Mouse (Mus musculus) limb, embryonic 11.5 days (tissue): ENCODE results near the gene Chd3. TPM values are rescaled to one million over a fixed set of nuclear protein-coding genes. Genes with fewer than 3 reads are reported as not detected.
A peak's percentile ranks its signal among the peaks of the same experiment; 100 is the strongest.

Source experiments
- ATAC-seq: fragments of 200-750 bp; cut with Nextera tagmentation; 2 replicates; pipeline ENCODE4 v1.8.0; 2017; ENCODE audit warnings: low read depth; ENCODE audit not compliant: insufficient number of reproducible peaks, low FRiP score, low TSS enrichment
- DNase-seq: peaks from one replicate; pipeline ENCODE4 v3.0.0-alpha.2; 2015; ENCODE audit warnings: low spot score
- H3K27ac ChIP-seq: fragments of 300-500 bp; sonication (generic); replicated peaks from 2 replicates; pipeline ENCODE4 v1.5.1; 2014; ENCODE audit warnings: low read depth, mild to moderate bottlenecking, low read length
- H3K27me3 ChIP-seq: fragments of 300-500 bp; sonication (generic); 2 replicates; pipeline ENCODE4 v1.6.1; 2014; ENCODE audit warnings: mild to moderate bottlenecking, low read length, mixed read lengths; ENCODE audit not compliant: control insufficient read depth, insufficient read depth
- H3K36me3 ChIP-seq: fragments of 300-500 bp; sonication (generic); 2 replicates; pipeline ENCODE4 v1.6.1; 2014; ENCODE audit warnings: mild to moderate bottlenecking, low read length, moderate library complexity, mixed read lengths; ENCODE audit not compliant: control insufficient read depth, insufficient read depth
- H3K4me1 ChIP-seq: fragments of 300-500 bp; sonication (generic); 2 replicates; pipeline ENCODE4 v1.6.1; 2014; ENCODE audit warnings: low read length, mixed read lengths; ENCODE audit not compliant: control insufficient read depth, insufficient read depth
- H3K4me2 ChIP-seq: fragments of 300-500 bp; sonication (generic); 2 replicates; pipeline ENCODE4 v1.6.1; 2014; ENCODE audit warnings: low read depth, mild to moderate bottlenecking, moderate library complexity; ENCODE audit not compliant: severe bottlenecking
- H3K4me3 ChIP-seq: fragments of 300-500 bp; sonication (generic); 2 replicates; pipeline ENCODE4 v1.5.1; 2014; ENCODE audit warnings: low read depth, low read length
- H3K9ac ChIP-seq: fragments of 300-500 bp; sonication (generic); 2 replicates; pipeline ENCODE4 v1.6.1; 2014; ENCODE audit warnings: mild to moderate bottlenecking, low read length
- H3K9me3 ChIP-seq: fragments of 300-500 bp; sonication (generic); 2 replicates; pipeline ENCODE4 v1.6.1; 2016; ENCODE audit warnings: low read length; ENCODE audit not compliant: control insufficient read depth
- WGBS: fragments of 180-500 bp; shearing (Covaris S2); extraction: QIAGEN DNeasy Blood & Tissue Kit; methylation state at CpG from one replicate; pipeline ENCODE4 v1.1.7; 2014; 5-methylcytosine and 5-hydroxymethylcytosine counted together
- polyA plus RNA-seq: library from polyadenylated mRNA; unstranded; fragments of >200 nt; fragmentation: Nextera tagmentation; extraction: Ambion mirVana; gene quantifications from 2 replicates; pipeline ENCODE4 v1.2.1, GENCODE M21; 2014

The Chd3 gene
- polyA plus RNA-seq, 1 experiment from 2014 or later, result 58.6 TPM

DNA sequence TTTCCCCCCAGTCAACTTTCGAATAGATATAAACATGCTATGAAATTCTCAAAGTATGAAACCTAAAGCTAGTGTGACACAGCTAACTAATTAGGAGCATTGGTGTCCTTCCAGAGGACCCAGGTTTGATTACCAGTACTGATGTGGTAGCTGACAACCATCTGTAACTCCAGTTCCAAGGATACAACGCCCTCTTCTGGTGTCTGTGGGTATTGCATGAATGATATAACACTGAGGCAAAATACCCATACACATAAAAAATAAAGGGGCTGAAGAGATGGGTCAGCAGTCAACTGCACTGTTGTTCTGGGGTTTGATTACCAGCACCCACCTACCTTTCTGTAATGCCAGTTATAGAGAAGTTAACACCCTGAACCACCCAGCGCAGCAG lies 3.6 kb upstream of the Chd3 start:
- Histone ChIP-seq H3K36me3 (peaks cover 2% of the 10 kb centered on the region; the same call in 1 of the 2 replicates), H3K27me3 (no peaks in the 10 kb centered on the region), H3K27ac (no peak overlapping the region), H3K9me3 (no peaks in the 10 kb centered on the region), H3K4me3 (no peak overlapping the region), H3K4me1 (peaks cover 9% of the 10 kb centered on the region), H3K4me2 (no peak overlapping the region), H3K9ac (no peak overlapping the region)
- ATAC-seq (no peak), DNase-seq (no peak)
- 61% methylated on average over 3 of the region's 3 CpGs for WGBS

DNA sequence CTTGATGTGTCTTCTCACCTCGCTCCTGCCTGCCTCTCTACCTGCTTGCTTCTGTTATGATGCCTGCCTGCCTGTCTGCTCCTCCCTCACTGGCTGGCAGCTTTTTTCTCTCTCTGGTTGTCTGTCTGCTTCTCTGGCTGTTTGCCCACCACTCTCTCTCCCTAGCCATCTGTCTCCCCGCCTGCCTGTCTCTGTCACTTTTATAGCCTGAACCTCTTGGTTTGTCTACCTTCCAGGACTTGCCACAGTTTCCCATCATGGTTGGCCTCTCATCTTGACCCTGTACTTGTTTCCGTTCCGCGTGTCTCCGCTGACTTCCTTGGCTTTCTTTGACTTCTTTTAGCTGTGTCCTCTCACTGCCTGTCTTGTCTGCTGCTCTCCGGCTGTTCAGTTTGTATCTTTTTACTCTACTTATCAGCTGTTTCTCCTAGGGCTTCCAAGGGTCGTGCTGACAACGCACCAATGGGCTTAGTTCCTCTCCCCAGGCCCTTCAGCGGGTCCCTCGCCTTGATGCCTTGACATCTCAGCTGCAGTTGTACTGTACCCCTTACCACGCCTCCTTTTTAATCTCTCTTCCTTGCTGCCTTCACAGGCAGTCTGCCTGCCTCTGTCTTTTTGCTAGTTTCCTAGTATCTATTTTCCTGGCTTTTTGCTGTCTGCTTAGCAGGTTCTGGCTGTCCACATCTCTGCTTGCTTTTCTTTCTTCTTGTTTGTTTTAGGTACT lies 3.0 kb upstream of the Chd3 start:
- Histone ChIP-seq H3K4me3 (no peak overlapping the region), H3K9me3 (no peaks in the 10 kb centered on the region), H3K27ac (0 out of 2 replicates have a peak overlapping the region, but pooled peaks have one; percentile 5), H3K4me1 (peaks cover 9% of the 10 kb centered on the region), H3K4me2 (peak overlapping the region; percentile 3; the same call in 1 of the 2 replicates), H3K27me3 (no peaks in the 10 kb centered on the region), H3K36me3 (peaks cover 2% of the 10 kb centered on the region; the same call in 1 of the 2 replicates), H3K9ac (no peak overlapping the region)
- no peak for DNase-seq
- 65% methylated on average over 12 of the region's 12 CpGs for whole genome bisulfite sequencing
- no peak for ATAC-seq

- Histone ChIP-seq H3K4me2 (0 out of 2 replicates have a peak overlapping the region, but pooled peaks have one; percentile 3), H3K9ac (no peak overlapping the region), H3K9me3 (no peaks in the 10 kb centered on the region), H3K27me3 (no peaks in the 10 kb centered on the region), H3K4me1 (peaks cover 9% of the 10 kb centered on the region), H3K4me3 (no peak overlapping the region), H3K27ac (no peak overlapping the region), H3K36me3 (peaks cover 2% of the 10 kb centered on the region; the same call in 1 of the 2 replicates)
- no peak for ATAC-seq
- DNase-seq, result no peak
- WGBS, result 60% methylated on average over 12 of the region's 12 CpGs
These were observed 2.4 kb upstream of the Chd3 start for GRCm38 (mm10) chr11:69371601-69372000.

GRCm38 (mm10) chr11:69370817-69371215 lies 1.6 kb upstream of the Chd3 start:
- H3K27ac ChIP-seq, result no peak overlapping the region
- H3K9me3 ChIP-seq, result no peaks in the 10 kb centered on the region
- H3K9ac ChIP-seq, result peak overlapping the region; percentile 23; the same call in 1 of the 2 replicates
- H3K27me3 ChIP-seq, result no peaks in the 10 kb centered on the region
- no peak for DNase-seq
- 33% methylated on average over 9 of the region's 9 CpGs for WGBS
- H3K4me3 ChIP-seq, result no peak overlapping the region
- H3K36me3 ChIP-seq, result peaks cover 2% of the 10 kb centered on the region; the same call in 1 of the 2 replicates
- peaks cover 13% of the 10 kb centered on the region for H3K4me1 ChIP-seq
- peak overlapping the region; percentile 15; the same call in 1 of the 2 replicates for H3K4me2 ChIP-seq
- ATAC-seq, result no peak

DNA sequence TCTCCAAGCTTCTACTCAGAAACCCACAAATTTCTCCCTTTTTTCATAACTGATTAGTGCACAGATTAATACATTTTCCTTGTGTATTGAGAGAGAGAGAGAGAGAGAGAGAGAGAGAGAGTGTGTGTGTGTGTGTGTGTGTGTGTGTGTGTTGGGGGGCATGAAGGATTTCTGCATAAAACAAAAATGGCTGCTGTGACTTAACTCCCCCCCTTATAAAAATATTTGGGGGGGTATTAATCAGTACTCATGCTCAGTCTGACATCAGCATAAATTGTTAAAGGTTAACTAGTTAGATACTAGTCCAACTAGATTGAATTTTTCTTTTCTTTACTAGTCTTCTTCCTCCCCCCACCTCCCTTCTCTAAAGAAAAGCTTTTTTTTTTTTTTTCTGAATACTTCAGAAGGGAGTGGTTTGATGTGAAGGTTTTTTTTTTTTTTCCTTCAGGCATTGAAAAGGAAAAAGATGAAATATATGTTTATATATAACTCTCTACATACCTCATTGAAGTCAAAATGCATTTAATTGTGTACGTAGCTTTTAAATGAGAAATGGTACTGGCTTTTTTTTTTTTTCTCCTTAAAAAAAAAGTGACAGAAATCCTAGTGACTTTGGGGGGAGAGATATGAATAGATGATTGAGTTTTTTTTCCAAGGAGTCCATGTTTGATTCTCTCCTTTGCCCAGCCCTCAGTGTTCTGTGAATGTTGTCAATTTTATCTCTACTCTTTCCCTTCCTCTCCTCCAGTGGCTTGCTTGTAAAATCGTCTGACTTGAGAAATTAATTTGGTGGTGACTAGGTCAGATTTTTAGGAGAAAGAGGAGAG lies 997 bp upstream of the Chd3 start:
- Histone ChIP-seq H3K9ac (peak overlapping the region; percentile 99; the same call in 1 of the 2 replicates), H3K4me1 (peaks cover 19% of the 10 kb centered on the region), H3K36me3 (peaks cover 2% of the 10 kb centered on the region; the same call in 1 of the 2 replicates), H3K4me3 (peak overlapping the region; percentile 87), H3K27ac (no peak overlapping the region), H3K9me3 (no peaks in the 10 kb centered on the region), H3K4me2 (peak overlapping the region; percentile 94), H3K27me3 (no peaks in the 10 kb centered on the region)
- DNase-seq (no peak), ATAC-seq (no peak)
- WGBS, result 41% methylated on average over 2 of the region's 2 CpGs

DNA sequence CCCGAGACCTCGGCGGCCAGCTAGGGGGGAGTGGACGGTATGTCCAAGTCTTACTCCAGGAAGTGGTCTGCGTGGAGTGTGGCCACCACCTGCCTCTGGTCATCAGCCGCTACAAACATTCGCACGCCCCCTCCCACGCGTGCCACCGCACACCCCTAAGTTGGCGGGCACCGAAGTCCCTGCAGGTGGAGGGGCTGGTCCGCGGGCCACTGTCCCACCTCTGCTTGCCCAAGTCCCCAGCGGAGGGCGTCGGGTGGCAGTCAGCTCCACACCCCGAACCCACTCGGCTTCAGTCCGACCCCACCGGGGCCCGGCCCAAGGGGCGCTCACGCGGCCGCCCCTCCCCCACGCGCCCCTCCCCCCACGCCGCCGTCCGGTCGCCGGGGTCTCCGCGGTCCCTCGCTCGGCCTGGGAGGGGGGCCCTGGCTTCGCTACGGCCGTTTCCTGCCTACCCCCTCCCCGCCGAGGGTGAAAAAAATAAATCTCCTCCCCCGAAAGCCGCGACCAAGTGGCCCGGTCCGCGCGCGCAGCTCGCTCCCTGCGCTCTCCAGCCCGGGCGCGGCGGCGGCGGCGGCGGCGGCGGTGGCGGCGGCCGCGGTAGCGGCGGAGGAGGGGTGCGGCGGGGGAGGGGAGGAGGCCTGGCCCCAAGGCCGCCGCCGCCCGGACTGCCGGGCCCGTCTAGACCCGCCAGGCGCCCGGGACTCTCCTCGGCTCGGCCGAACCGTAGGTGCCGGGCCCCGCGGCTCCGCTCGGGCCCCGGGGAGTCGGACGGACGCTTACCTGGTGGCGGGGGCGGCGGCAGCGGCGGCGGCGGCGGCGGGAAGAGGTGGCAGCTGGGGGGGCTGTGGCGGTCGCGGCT lies 621 bp downstream of the Chd3 start:
- Histone ChIP-seq H3K4me1 (peaks cover 30% of the 10 kb centered on the region), H3K4me3 (peak overlapping the region; percentile 87), H3K9ac (peak overlapping the region; percentile 99), H3K4me2 (peak overlapping the region; percentile 94), H3K27me3 (no peaks in the 10 kb centered on the region), H3K9me3 (no peaks in the 10 kb centered on the region), H3K27ac (peak overlapping the region; percentile 99), H3K36me3 (peaks cover 6% of the 10 kb centered on the region; the same call in 1 of the 2 replicates)
- peak; percentile 73 for DNase-seq
- under 1% methylated on average over 38 of the region's 106 CpGs for WGBS
- 0 out of 2 replicates have a peak, but pooled peaks have one; percentile 10 for ATAC-seq

- Histone ChIP-seq H3K9ac (peak overlapping the region; percentile 99), H3K4me3 (peak overlapping the region; percentile 87), H3K27me3 (no peaks in the 10 kb centered on the region), H3K4me1 (peaks cover 30% of the 10 kb centered on the region), H3K9me3 (no peaks in the 10 kb centered on the region), H3K4me2 (peak overlapping the region; percentile 94), H3K36me3 (peaks cover 7% of the 10 kb centered on the region; the same call in 1 of the 2 replicates), H3K27ac (peak overlapping the region; percentile 99)
- ATAC-seq (peak; percentile 19; the same call in 1 of the 2 replicates), DNase-seq (peak; percentile 67)
- under 1% methylated on average over 22 of the region's 22 CpGs for WGBS
These were observed 1.4 kb downstream of the Chd3 start for GRCm38 (mm10) chr11:69367616-69368355.
